9 mouse cellular contexts compared by ENCODE assay signal in the genomic region with DNA sequence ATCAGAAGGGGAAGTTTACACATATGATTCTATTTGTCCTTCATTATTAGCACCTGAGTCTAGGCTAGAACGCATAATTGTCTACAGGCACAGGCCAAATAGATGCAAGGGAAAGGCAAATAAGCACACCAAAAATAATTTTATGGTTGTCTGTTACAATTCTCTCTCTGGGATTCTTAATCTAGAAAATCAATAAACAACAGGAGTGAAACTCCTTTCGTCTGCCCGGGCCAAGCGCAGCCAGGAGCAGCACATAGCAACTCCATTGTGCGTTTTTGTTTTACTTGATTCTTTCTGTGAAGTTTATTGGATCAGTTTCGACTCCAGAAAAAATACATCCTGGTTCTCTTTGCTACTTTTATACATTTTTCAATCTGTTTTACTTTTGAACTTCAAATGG.
DNase-seq lines count a peak whose midpoint lies in the region; ATAC-seq and TF ChIP-seq lines count a peak whose summit lies in the region.
"Had no signal": no experiment of that assay in that cellular context is flagged by ENCODE, and none has a peak within 500 bp of the region (broad histone marks: within the 10 kb centered on the region; RNA-seq: fewer than 3 reads in every experiment).

No protein-coding gene starts in this region.

- H3K4me1 ChIP-seq in heart, embryonic 15.5 days (replicated peaks): 0 out of 2 replicates have a peak, but pooled peaks cover 8% of the 10 kb centered on the region
- peaks cover 3% of the 10 kb centered on the region; the same call in 1 of the 2 replicates for H3K4me1 ChIP-seq in midbrain, embryonic 11.5 days (ENCODE audit: control insufficient read depth, insufficient read depth, low read length)
- peaks cover 8% of the 10 kb centered on the region for H3K4me1 ChIP-seq in midbrain, embryonic 10.5 days
- 0 out of 2 replicates have a peak, but pooled peaks cover 4% of the 10 kb centered on the region for H3K4me1 ChIP-seq in intestine, embryonic 15.5 days (replicated peaks)
- H3K4me1 ChIP-seq in stomach, postnatal 0 days (replicated peaks; ENCODE audit: control insufficient read depth, insufficient read depth): no peaks in the 10 kb centered on the region
- H3K4me1 ChIP-seq: liver, embryonic 15.5 days had no signal

- peak overlapping the region; percentile 1; the same call in 1 of the 2 replicates for H3K27ac ChIP-seq in heart, embryonic 15.5 days
- no peak overlapping the region for H3K27ac ChIP-seq in midbrain, embryonic 11.5 days (ENCODE audit: low read depth, low read length)
- no peak overlapping the region for H3K27ac ChIP-seq in midbrain, embryonic 10.5 days (replicated peaks)
- no peak overlapping the region for H3K27ac ChIP-seq in intestine, embryonic 15.5 days
- H3K27ac ChIP-seq in stomach, postnatal 0 days (replicated peaks): no peak overlapping the region
- H3K27ac ChIP-seq: liver, embryonic 15.5 days had no signal

- peak overlapping the region; percentile 46 for H3K4me2 ChIP-seq in heart, embryonic 15.5 days
- H3K4me2 ChIP-seq in midbrain, embryonic 11.5 days: no peak overlapping the region
- 0 out of 2 replicates have a peak overlapping the region, but pooled peaks have one; percentile 26 for H3K4me2 ChIP-seq in intestine, embryonic 15.5 days (replicated peaks)
- peak overlapping the region; percentile 21 for H3K4me2 ChIP-seq in stomach, postnatal 0 days (replicated peaks; ENCODE audit: low read depth)
- H3K4me2 ChIP-seq: liver, embryonic 15.5 days had no signal

- WGBS in heart, embryonic 15.5 days: 53% methylated on average over 6 of the region's 6 CpGs
- 53% methylated on average over 6 of the region's 6 CpGs for WGBS in midbrain, embryonic 11.5 days
- 62% methylated on average over 6 of the region's 6 CpGs for WGBS in midbrain, embryonic 10.5 days
- WGBS in intestine, embryonic 15.5 days: 32% methylated on average over 6 of the region's 6 CpGs
- WGBS in stomach, postnatal 0 days: 32% methylated on average over 6 of the region's 6 CpGs

- intact Hi-C loops in heart, postnatal 25 days (cut with DNase I): no loop called here

- DNase-seq in heart, postnatal 25 days (ENCODE audit: low spot score): no peak
- DNase-seq in midbrain, embryonic 11.5 days (ENCODE audit: low spot score, missing footprints): peak; percentile 84
- no peak for DNase-seq in midbrain, embryonic 10.5 days (ENCODE audit: low spot score)
- no peak for DNase-seq in stomach, postnatal 0 days (ENCODE audit: low spot score)
- DNase-seq in layer of hippocampus, postnatal 14 days (ENCODE audit: low spot score in 2 of 2): no peak

- no peak for TF ChIP-seq EP300 in stomach, postnatal 0 days (optimal IDR thresholded peaks at IDR 0.05)

- no peaks in the 10 kb centered on the region for H3K9me3 ChIP-seq in heart, embryonic 15.5 days (replicated peaks)
- no peaks in the 10 kb centered on the region for H3K9me3 ChIP-seq in midbrain, embryonic 11.5 days (ENCODE audit: control insufficient read depth, low read length)
- H3K9me3 ChIP-seq in midbrain, embryonic 10.5 days (replicated peaks): no peaks in the 10 kb centered on the region
- H3K9me3 ChIP-seq in intestine, embryonic 15.5 days: no peaks in the 10 kb centered on the region
- no peaks in the 10 kb centered on the region for H3K9me3 ChIP-seq in stomach, postnatal 0 days (ENCODE audit: control insufficient read depth, low read length)
- H3K9me3 ChIP-seq: liver, embryonic 15.5 days had no signal

- TF ChIP-seq CTCF in stomach, postnatal 0 days (IDR thresholded peaks at IDR 0.05; ENCODE audit: low read depth): no peak

- H3K4me3 ChIP-seq in heart, embryonic 15.5 days: 0 out of 2 replicates have a peak overlapping the region, but pooled peaks have one; percentile 10
- H3K4me3 ChIP-seq in midbrain, embryonic 11.5 days (ENCODE audit: low read depth, low read length): no peak overlapping the region
- H3K4me3 ChIP-seq in midbrain, embryonic 10.5 days: no peak overlapping the region
- no peak overlapping the region for H3K4me3 ChIP-seq in intestine, embryonic 15.5 days (replicated peaks)
- H3K4me3 ChIP-seq in stomach, postnatal 0 days (ENCODE audit: low read depth, low read length): no peak overlapping the region
- H3K4me3 ChIP-seq: liver, embryonic 15.5 days had no signal

- no peaks in the 10 kb centered on the region for H3K36me3 ChIP-seq in heart, embryonic 15.5 days
- H3K36me3 ChIP-seq in midbrain, embryonic 11.5 days (ENCODE audit: control insufficient read depth, insufficient read depth, low read length): no peaks in the 10 kb centered on the region
- no peaks in the 10 kb centered on the region for H3K36me3 ChIP-seq in midbrain, embryonic 10.5 days
- no peaks in the 10 kb centered on the region for H3K36me3 ChIP-seq in intestine, embryonic 15.5 days
- no peaks in the 10 kb centered on the region for H3K36me3 ChIP-seq in stomach, postnatal 0 days (ENCODE audit: control insufficient read depth, insufficient read depth, low read length)
- H3K36me3 ChIP-seq: liver, embryonic 15.5 days had no signal

- no peak overlapping the region for H3K9ac ChIP-seq in heart, embryonic 15.5 days
- no peak overlapping the region for H3K9ac ChIP-seq in midbrain, embryonic 11.5 days (ENCODE audit: low read length)
- H3K9ac ChIP-seq in intestine, embryonic 15.5 days: no peak overlapping the region
- H3K9ac ChIP-seq in stomach, postnatal 0 days (ENCODE audit: low read length): no peak overlapping the region
- H3K9ac ChIP-seq: liver, embryonic 15.5 days had no signal

- ATAC-seq in heart, embryonic 15.5 days (replicated peaks; ENCODE audit: insufficient number of reproducible peaks, insufficient read depth, low FRiP score, low read depth): no peak
- ATAC-seq in midbrain, embryonic 11.5 days (ENCODE audit: low FRiP score): peak; percentile 67
- no peak for ATAC-seq in intestine, embryonic 15.5 days
- no peak for ATAC-seq in stomach, postnatal 0 days (ENCODE audit: low FRiP score, low TSS enrichment)
- ATAC-seq: CD4-positive, CD25-positive, alpha-beta regulatory T cell, adult 4 months had no signal

- H3K27me3 ChIP-seq in heart, embryonic 15.5 days: no peaks in the 10 kb centered on the region
- no peaks in the 10 kb centered on the region for H3K27me3 ChIP-seq in midbrain, embryonic 11.5 days (ENCODE audit: control insufficient read depth, insufficient read depth, low read length)
- H3K27me3 ChIP-seq in midbrain, embryonic 10.5 days (ENCODE audit: low read depth, poor library complexity, severe bottlenecking): no peaks in the 10 kb centered on the region
- H3K27me3 ChIP-seq in intestine, embryonic 15.5 days (replicated peaks): no peaks in the 10 kb centered on the region
- H3K27me3 ChIP-seq in stomach, postnatal 0 days (ENCODE audit: control insufficient read depth, insufficient read depth, low read length): no peaks in the 10 kb centered on the region
- H3K27me3 ChIP-seq: liver, embryonic 15.5 days had no signal
